Mouse (Mus musculus) hindbrain, embryonic 10.5 days (tissue): ENCODE data around the gene Foxc2. TPM values are rescaled to one million over a fixed set of nuclear protein-coding genes. Genes with fewer than 3 reads are reported as not detected.

Experiments
- DNase-seq: peaks from one replicate; pipeline ENCODE4 v3.0.0-alpha.2; 2017; ENCODE audit warnings: low spot score
- H3K27ac ChIP-seq: fragments of 300-500 bp; sonication (generic); 2 replicates; pipeline ENCODE4 v1.5.1; 2016; ENCODE audit warnings: mild to moderate bottlenecking, moderate library complexity
- H3K27me3 ChIP-seq: fragments of 300-500 bp; sonication (generic); 2 replicates; pipeline ENCODE4 v1.6.1; 2016; ENCODE audit warnings: mild to moderate bottlenecking; ENCODE audit not compliant: poor library complexity, insufficient read depth, severe bottlenecking
- H3K36me3 ChIP-seq: fragments of 300-500 bp; sonication (generic); 2 replicates; pipeline ENCODE4 v1.6.1; 2016; ENCODE audit warnings: mild to moderate bottlenecking, moderate library complexity
- H3K4me1 ChIP-seq: fragments of 300-500 bp; sonication (generic); replicated peaks from 2 replicates; pipeline ENCODE4 v1.6.1; 2016; ENCODE audit warnings: mild to moderate bottlenecking
- H3K4me3 ChIP-seq: fragments of 300-500 bp; sonication (generic); 2 replicates; pipeline ENCODE4 v1.5.1; 2016; ENCODE audit warnings: mild to moderate bottlenecking, moderate library complexity
- H3K9me3 ChIP-seq: fragments of 300-500 bp; sonication (generic); 2 replicates; pipeline ENCODE4 v1.6.1; 2016; ENCODE audit warnings: mild to moderate bottlenecking, moderate library complexity
- WGBS: fragments of 180-500 bp; shearing (Covaris S2); methylation state at CpG from one replicate; pipeline ENCODE4 v1.1.7; 2016; 5-methylcytosine and 5-hydroxymethylcytosine counted together
- polyA plus RNA-seq: library from polyadenylated mRNA; unstranded; fragments of >200 nt; fragmentation: Nextera tagmentation; extraction: Ambion mirVana; gene quantifications from 2 replicates; pipeline ENCODE4 v1.2.1, GENCODE M21; 2016

Gene Foxc2
- polyA plus RNA-seq, 1 experiment from 2014 or later = 13.7 TPM

DNA sequence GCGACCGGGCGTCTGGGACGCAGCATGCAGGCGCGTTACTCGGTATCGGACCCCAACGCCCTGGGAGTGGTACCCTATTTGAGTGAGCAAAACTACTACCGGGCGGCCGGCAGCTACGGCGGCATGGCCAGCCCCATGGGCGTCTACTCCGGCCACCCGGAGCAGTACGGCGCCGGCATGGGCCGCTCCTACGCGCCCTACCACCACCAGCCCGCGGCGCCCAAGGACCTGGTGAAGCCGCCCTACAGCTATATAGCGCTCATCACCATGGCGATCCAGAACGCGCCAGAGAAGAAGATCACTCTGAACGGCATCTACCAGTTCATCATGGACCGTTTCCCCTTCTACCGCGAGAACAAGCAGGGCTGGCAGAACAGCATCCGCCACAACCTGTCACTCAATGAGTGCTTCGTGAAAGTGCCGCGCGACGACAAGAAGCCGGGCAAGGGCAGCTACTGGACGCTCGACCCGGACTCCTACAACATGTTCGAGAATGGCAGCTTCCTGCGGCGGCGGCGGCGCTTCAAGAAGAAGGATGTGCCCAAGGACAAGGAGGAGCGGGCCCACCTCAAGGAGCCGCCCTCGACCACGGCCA lies 717 bp downstream of the Foxc2 start:
- Histone ChIP-seq H3K9me3 (no peaks in the 10 kb centered on the region), H3K36me3 (no peaks in the 10 kb centered on the region), H3K27ac (peak overlapping the region; percentile 73), H3K4me3 (peak overlapping the region; percentile 59), H3K4me1 (peaks cover 28% of the 10 kb centered on the region), H3K27me3 (peaks cover 100% of the 10 kb centered on the region)
- DNase-seq = peak; percentile 62
- under 1% methylated on average over 55 of the region's 55 CpGs for WGBS

DNA sequence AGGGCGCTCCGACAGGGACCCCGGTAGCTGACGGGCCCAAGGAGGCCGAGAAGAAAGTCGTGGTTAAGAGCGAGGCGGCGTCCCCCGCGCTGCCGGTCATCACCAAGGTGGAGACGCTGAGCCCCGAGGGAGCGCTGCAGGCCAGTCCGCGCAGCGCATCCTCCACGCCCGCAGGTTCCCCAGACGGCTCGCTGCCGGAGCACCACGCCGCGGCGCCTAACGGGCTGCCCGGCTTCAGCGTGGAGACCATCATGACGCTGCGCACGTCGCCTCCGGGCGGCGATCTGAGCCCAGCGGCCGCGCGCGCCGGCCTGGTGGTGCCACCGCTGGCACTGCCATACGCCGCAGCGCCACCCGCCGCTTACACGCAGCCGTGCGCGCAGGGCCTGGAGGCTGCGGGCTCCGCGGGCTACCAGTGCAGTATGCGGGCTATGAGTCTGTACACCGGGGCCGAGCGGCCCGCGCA lies 1.2 kb downstream of the Foxc2 start:
- Histone ChIP-seq H3K36me3 (no peaks in the 10 kb centered on the region), H3K4me1 (peaks cover 28% of the 10 kb centered on the region), H3K27ac (peak overlapping the region; percentile 73), H3K9me3 (no peaks in the 10 kb centered on the region), H3K4me3 (peak overlapping the region; percentile 59), H3K27me3 (peaks cover 100% of the 10 kb centered on the region)
- no peak for DNase-seq
- WGBS = under 1% methylated on average over 62 of the region's 62 CpGs

DNA sequence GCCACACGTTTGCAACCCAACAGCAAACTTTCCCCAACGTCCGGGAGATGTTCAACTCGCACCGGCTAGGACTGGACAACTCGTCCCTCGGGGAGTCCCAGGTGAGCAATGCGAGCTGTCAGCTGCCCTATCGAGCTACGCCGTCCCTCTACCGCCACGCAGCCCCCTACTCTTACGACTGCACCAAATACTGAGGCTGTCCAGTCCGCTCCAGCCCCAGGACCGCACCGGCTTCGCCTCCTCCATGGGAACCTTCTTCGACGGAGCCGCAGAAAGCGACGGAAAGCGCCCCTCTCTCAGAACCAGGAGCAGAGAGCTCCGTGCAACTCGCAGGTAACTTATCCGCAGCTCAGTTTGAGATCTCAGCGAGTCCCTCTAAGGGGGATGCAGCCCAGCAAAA lies 1.9 kb downstream of the Foxc2 start:
- no peaks in the 10 kb centered on the region for H3K36me3 ChIP-seq
- peak overlapping the region; percentile 59 for H3K4me3 ChIP-seq
- H3K27me3 ChIP-seq = peaks cover 100% of the 10 kb centered on the region
- DNase-seq = peak; percentile 52
- under 1% methylated on average over 28 of the region's 28 CpGs for WGBS
- no peaks in the 10 kb centered on the region for H3K9me3 ChIP-seq
- peak overlapping the region; percentile 73; the same call in 1 of the 2 replicates for H3K27ac ChIP-seq
- H3K4me1 ChIP-seq = peaks cover 31% of the 10 kb centered on the region

DNA sequence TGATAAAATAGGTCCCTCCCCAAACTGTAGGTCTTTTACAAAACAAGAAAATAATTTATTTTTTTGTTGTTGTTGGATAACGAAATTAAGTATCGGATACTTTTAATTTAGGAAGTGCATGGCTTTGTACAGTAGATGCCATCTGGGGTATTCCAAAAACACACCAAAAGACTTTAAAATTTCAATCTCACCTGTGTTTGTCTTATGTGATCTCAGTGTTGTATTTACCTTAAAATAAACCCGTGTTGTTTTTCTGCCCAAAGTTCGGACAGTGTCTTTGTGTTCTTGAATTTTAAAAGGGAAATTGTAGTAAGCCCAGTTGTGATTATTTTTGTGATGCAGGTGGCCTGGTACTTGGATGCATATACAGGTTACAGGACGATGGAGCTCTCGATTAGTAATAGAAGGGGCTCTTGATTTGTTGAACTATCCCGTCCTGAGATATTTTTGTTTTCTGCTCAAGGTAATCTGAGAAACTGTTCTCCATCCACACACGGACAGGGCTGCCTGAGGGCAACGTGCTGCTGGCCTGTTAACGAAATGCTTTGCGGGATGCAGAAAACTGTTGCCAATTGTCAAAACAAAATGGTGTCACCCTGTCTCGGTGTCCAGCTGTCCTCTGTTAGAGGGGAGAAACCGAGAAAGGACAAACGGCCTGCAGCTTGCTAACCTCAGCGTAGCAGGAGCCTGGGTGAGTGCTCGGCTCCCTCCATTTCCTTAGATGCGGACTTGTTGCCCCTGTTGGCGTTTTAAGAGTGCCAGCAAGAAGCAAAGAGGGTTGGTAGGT lies 2.9 kb downstream of the Foxc2 start:
- DNase-seq = peak; percentile 50
- 2% methylated on average over 18 of the region's 18 CpGs for WGBS
- Histone ChIP-seq H3K27ac (no peak overlapping the region), H3K4me1 (peaks cover 29% of the 10 kb centered on the region), H3K36me3 (no peaks in the 10 kb centered on the region), H3K4me3 (peak overlapping the region; percentile 59), H3K27me3 (peaks cover 100% of the 10 kb centered on the region), H3K9me3 (no peaks in the 10 kb centered on the region)

DNA sequence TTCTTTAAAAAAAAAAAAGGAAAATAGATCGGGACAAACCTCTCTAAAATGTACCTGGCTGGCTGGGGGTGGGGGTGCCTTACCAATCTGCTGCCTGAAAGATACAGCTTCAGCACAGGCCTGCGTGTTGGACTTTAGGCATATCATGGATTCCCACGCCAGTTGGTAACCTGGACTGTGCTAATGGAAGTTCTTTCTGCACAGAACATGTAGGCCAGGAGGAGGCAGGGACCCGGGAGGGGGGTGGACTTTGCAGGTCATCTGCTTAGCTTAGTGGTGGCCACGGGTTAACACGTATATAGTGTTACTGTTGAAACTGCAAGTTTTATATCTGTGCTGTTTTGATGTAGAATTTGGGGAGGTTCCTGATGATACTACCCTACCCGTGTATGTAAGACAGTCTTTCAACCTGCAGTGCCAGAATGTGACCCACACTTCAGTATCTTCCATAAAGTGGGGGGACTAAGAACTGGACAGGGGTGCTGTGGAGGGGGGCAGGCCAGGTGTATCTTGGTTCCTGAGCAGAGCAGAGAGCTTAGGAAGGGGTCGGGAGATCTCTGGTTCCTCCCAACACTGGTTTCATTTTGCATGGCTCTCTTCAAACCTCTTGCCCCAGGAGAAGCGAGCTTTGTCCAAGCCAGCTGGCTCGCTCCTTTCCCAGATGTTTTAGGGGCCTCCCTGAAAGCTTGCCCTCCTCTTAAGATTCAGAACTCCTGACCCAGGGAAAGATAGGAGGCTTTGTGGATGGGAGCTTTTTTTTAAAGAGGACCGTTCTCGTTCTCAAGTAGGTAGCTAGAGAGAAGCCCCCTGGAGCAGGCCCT lies 3.9 kb downstream of the Foxc2 start:
- Histone ChIP-seq H3K4me3 (peak overlapping the region; percentile 59), H3K4me1 (peaks cover 33% of the 10 kb centered on the region), H3K27ac (no peak overlapping the region), H3K27me3 (peaks cover 100% of the 10 kb centered on the region), H3K9me3 (no peaks in the 10 kb centered on the region), H3K36me3 (no peaks in the 10 kb centered on the region)
- peak; percentile 27 for DNase-seq
- WGBS = 2% methylated on average over 12 of the region's 12 CpGs

DNA sequence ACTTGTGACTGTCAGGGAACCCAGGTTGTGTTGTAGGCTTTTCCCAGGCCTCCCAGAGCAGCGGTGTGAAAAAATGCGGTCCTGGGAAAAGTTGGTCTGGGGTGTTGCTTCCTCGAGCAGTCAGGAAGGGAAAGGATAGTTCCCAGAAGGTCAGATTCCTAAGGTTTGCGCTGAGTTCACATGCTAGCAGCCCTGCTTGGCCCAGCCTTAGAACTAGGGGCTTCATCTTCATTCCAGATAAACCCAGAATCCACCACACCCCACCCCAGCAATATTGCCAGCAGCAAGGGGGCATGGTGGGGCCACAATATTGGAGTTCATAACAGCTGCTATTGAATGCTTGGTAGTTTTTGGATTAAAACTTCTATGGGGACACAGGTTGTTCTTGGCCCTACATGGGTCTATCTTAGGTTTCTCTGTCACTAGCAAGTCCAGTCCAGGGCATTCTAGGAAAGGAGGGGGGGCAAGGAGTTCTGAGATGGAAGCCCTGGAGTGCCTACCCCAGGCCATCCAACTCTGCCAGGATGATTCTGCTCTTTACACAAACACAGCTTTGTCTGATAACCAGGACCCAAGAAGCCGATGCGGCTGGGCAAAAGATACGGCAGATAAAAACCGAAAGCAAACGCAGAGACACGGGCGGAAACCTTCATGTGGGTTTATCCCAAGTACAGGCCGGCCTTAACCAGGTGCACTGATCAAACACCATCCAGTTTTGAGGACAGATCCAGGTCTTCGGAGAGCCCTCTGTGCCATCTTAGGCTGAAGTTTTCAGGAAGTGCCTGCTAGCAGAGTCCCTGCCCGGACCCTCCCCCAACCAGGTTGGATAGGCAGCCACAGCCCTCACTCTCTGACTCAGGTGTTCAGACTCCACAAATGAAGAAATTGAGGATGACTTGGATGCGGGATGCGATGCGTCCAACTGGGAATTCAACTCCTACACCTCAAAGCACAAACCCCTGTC lies 4.8 kb downstream of the Foxc2 start:
- WGBS = 5% methylated on average over 17 of the region's 17 CpGs
- H3K4me1 ChIP-seq = peaks cover 38% of the 10 kb centered on the region
- no peak overlapping the region for H3K27ac ChIP-seq
- no peaks in the 10 kb centered on the region for H3K9me3 ChIP-seq
- H3K27me3 ChIP-seq = peaks cover 100% of the 10 kb centered on the region
- DNase-seq = peak; percentile 26
- H3K36me3 ChIP-seq = no peaks in the 10 kb centered on the region
- H3K4me3 ChIP-seq = peak overlapping the region; percentile 59

DNA sequence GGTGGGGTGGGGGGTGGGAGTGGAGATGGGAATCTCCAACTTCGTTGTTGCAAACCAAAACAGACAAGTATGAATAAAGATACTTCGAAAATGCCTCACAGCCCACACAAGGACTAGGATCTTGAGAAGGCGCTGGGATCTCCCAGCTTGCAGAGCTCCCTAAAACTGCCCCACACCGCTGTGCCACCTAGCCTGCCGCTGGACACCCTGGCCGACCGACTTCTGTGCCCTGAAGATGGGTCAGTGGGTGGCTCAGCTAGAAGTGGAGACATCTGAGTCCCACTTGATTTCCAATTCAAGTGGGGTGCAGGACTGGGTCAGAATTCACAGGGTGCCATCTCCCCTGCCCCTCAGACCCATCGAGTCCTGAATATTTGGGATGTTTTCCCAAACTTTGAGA lies 5.7 kb downstream of the Foxc2 start:
- peak; percentile 9 for DNase-seq
- peaks cover 35% of the 10 kb centered on the region for H3K4me1 ChIP-seq
- no peaks in the 10 kb centered on the region for H3K9me3 ChIP-seq
- H3K36me3 ChIP-seq = no peaks in the 10 kb centered on the region
- WGBS = 5% methylated on average over 8 of the region's 8 CpGs
- no peak overlapping the region for H3K4me3 ChIP-seq
- H3K27me3 ChIP-seq = peaks cover 100% of the 10 kb centered on the region
- H3K27ac ChIP-seq = no peak overlapping the region

DNA sequence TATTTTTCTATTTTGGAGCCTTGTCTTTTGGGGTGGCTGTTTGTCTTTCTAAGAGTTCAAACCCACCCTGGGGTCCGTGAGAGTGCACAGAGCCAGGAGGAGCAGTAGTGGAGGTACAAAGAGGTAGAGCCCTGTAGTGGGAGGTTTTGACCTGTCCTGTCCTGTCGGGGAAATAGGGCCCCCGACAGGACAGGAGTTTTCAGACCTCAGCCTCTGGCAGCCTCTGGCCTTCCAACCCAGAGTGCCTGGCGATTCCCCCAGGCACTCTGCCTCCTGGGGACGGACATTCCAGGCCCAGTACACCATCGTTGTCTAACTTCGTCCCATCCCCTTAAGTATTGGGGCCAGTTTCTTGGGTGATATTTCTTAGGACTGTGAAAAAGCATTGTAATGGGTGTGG lies 6.4 kb downstream of the Foxc2 start:
- Histone ChIP-seq H3K36me3 (no peaks in the 10 kb centered on the region), H3K9me3 (no peaks in the 10 kb centered on the region), H3K4me1 (peaks cover 28% of the 10 kb centered on the region), H3K27ac (no peak overlapping the region), H3K27me3 (peaks cover 100% of the 10 kb centered on the region), H3K4me3 (no peak overlapping the region)
- WGBS = 5% methylated on average over 7 of the region's 7 CpGs
- DNase-seq = no peak

DNA sequence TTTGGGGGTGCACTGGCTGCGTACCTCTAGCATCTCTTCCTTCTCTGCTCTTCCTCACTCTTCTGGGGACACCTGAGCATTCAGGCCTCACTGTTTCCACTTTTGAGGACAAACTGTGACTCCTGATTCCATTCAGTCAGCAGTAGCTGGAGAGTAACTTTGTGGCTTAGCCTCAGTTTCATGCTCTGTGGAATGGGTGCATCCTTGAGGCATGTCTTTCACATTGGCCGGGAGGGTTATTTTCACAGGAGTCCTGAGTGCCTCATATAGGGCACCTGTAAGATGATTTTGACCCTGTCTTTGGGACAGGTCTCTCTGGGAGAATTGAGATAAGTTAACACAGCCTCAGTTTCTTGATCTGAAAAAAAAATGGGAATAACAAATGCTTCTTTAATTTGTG lies 7.1 kb downstream of the Foxc2 start:
- peaks cover 100% of the 10 kb centered on the region for H3K27me3 ChIP-seq
- H3K4me1 ChIP-seq = peaks cover 27% of the 10 kb centered on the region
- no peak for DNase-seq
- H3K36me3 ChIP-seq = no peaks in the 10 kb centered on the region
- H3K9me3 ChIP-seq = no peaks in the 10 kb centered on the region
- H3K27ac ChIP-seq = no peak overlapping the region
- 45% methylated on average over 2 of the region's 2 CpGs for WGBS
- H3K4me3 ChIP-seq = no peak overlapping the region

DNA sequence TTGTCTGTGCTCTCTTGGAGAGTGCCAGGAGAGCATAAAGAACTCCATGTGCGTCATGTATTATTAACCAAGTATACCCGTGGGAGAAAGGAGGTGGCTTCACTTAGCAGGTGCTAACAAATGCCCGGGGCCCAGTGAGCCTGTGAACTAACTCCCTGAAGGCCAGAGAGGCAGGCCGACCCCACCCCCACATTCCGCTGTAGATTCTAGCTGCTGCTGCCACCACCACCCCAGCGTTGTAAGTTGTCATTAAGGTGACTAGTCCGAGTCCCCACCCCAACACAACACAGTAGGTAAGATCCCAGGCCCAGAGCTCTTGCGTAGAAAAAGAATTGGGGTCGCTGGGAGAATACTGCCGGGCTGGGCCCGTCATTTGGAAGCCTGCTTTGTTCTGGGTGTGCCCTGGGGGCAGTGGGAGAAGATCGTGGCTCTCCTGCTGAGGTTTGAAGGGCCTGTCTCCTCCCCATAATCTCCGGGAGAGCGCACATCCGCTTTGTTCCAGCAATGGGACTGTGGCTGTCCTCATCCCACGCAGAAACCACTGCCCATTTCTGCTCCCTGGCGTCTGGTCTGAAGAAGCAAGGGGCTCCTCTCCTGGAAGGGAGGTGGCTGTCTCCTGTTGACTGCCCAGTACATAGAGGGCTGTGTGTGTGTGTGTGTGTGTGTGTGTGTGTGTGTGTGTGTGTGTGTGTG lies 8.7 kb downstream of the Foxc2 start:
- peak overlapping the region; percentile 51 for H3K4me3 ChIP-seq
- H3K36me3 ChIP-seq = no peaks in the 10 kb centered on the region
- peak overlapping the region; percentile 59; the same call in 1 of the 2 replicates for H3K27ac ChIP-seq
- peak; percentile 30 for DNase-seq
- no peaks in the 10 kb centered on the region for H3K9me3 ChIP-seq
- peaks cover 40% of the 10 kb centered on the region for H3K4me1 ChIP-seq
- WGBS = 3% methylated on average over 17 of the region's 17 CpGs
- peaks cover 100% of the 10 kb centered on the region for H3K27me3 ChIP-seq

DNA sequence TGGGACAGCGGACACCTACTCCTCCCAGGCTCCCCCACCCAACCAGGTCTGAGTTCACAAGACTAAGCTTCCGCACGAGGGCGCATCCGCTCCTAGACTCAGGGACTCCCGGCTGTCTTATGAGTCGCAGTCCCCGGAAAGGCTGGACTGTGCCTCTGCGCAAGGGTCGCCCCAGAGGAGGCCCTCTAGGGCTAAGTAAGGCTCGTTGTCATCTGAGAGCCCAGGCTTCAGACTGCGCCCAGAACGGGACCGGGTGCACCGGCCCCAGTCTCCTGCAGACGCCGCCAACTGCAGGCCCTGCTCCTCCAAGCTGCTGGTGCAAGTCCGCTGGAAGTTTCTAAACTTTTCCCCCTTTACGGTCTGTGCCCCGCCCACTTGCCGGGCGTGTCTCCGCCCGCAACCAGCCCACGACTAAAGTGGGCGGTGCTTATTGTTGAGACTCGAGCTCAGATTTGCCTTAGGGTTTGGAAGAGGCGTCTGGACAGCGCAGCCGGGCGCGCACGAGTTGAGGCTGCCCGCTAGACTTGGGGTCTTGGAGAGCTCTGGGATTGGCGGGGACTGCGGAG lies 9.4 kb downstream of the Foxc2 start:
- under 1% methylated on average over 36 of the region's 36 CpGs for WGBS
- peaks cover 100% of the 10 kb centered on the region for H3K27me3 ChIP-seq
- H3K4me3 ChIP-seq = peak overlapping the region; percentile 51
- peaks cover 40% of the 10 kb centered on the region for H3K4me1 ChIP-seq
- peak; percentile 86 for DNase-seq
- no peaks in the 10 kb centered on the region for H3K36me3 ChIP-seq
- peak overlapping the region; percentile 59; the same call in 1 of the 2 replicates for H3K27ac ChIP-seq
- no peaks in the 10 kb centered on the region for H3K9me3 ChIP-seq
